Mouse (Mus musculus) embryonic facial prominence, embryonic 15.5 days (tissue): ENCODE data around the gene Nampt. TPM values are rescaled to one million over a fixed set of nuclear protein-coding genes. Genes with fewer than 3 reads are reported as not detected.

ENCODE experiments used
- ATAC-seq: fragments of 200-750 bp; cut with Nextera tagmentation; 2 replicates; pipeline ENCODE4 v1.8.0; 2017; ENCODE audit warnings: low read depth, moderate TSS enrichment; ENCODE audit not compliant: insufficient number of reproducible peaks, low FRiP score, low TSS enrichment
- H3K27ac ChIP-seq: fragments of 300-500 bp; sonication (generic); replicated peaks from 2 replicates; pipeline ENCODE4 v1.5.1; 2015; ENCODE audit warnings: mild to moderate bottlenecking, inconsistent platforms
- H3K27me3 ChIP-seq: fragments of 300-500 bp; sonication (generic); 2 replicates; pipeline ENCODE4 v1.6.1; 2015; ENCODE audit warnings: inconsistent platforms
- H3K36me3 ChIP-seq: fragments of 300-500 bp; sonication (generic); 2 replicates; pipeline ENCODE4 v1.6.1; 2015; ENCODE audit warnings: mild to moderate bottlenecking, inconsistent platforms
- H3K4me1 ChIP-seq: fragments of 300-500 bp; sonication (generic); 2 replicates; pipeline ENCODE4 v1.6.1; 2015; ENCODE audit warnings: inconsistent platforms
- H3K4me2 ChIP-seq: fragments of 300-500 bp; sonication (generic); replicated peaks from 2 replicates; pipeline ENCODE4 v1.6.1; 2015; ENCODE audit warnings: mild to moderate bottlenecking, inconsistent platforms
- H3K4me3 ChIP-seq: fragments of 300-500 bp; sonication (generic); replicated peaks from 2 replicates; pipeline ENCODE4 v1.5.1; 2015; ENCODE audit warnings: mild to moderate bottlenecking, inconsistent platforms
- H3K9ac ChIP-seq: fragments of 300-500 bp; sonication (generic); 2 replicates; pipeline ENCODE4 v1.6.1; 2015; ENCODE audit warnings: inconsistent platforms
- H3K9me3 ChIP-seq: fragments of 300-500 bp; sonication (generic); replicated peaks from 2 replicates; pipeline ENCODE4 v1.6.1; 2016; ENCODE audit warnings: inconsistent platforms
- WGBS: fragments of 180-500 bp; shearing (Covaris S2); methylation state at CpG from one replicate; pipeline ENCODE4 v1.1.7; 2015; 5-methylcytosine and 5-hydroxymethylcytosine counted together
- polyA plus RNA-seq: library from polyadenylated mRNA; unstranded; fragments of >200 nt; fragmentation: Nextera tagmentation; extraction: Ambion mirVana; gene quantifications from 2 replicates; pipeline ENCODE4 v1.2.1, GENCODE M21; 2015

Nampt gene
- polyA plus RNA-seq = 19.6 and 23.8 TPM in 2 replicates

GRCm38 (mm10) chr12:32819416-32819815 lies at the start of gene Nampt:
Gene Nampt, plus strand, starts transcription at chr12:32819545.
- H3K27me3 ChIP-seq = no peaks in the 10 kb centered on the region
- H3K9me3 ChIP-seq = no peaks in the 10 kb centered on the region
- WGBS = 4% methylated on average over 5 of the region's 5 CpGs
- peak within 1 kb of the TSS; percentile 96 for H3K27ac ChIP-seq
- peak within 1 kb of the TSS; percentile 71 for H3K4me2 ChIP-seq
- H3K36me3 ChIP-seq = no peaks in the 10 kb centered on the region
- ATAC-seq = no peak; the same call in 1 of the 2 replicates
- peak within 1 kb of the TSS; percentile 63 for H3K9ac ChIP-seq
- peak within 1 kb of the TSS; percentile 90 for H3K4me3 ChIP-seq
- no peaks in the 10 kb centered on the region for H3K4me1 ChIP-seq

- Histone ChIP-seq H3K4me2 (no peak overlapping the region), H3K9me3 (no peaks in the 10 kb centered on the region), H3K27ac (no peak overlapping the region), H3K4me3 (no peak overlapping the region), H3K36me3 (no peaks in the 10 kb centered on the region), H3K9ac (no peak overlapping the region), H3K27me3 (no peaks in the 10 kb centered on the region), H3K4me1 (no peaks in the 10 kb centered on the region; the same call in 1 of the 2 replicates)
- 84% methylated on average over 4 of the region's 4 CpGs for WGBS
- ATAC-seq = no peak
Measured at GRCm38 (mm10) chr12:32770766-32771165, 48.6 kb upstream of the Nampt start.

- no peak overlapping the region for H3K4me2 ChIP-seq
- no peak overlapping the region for H3K9ac ChIP-seq
- WGBS = 67% methylated on average over 5 of the region's 5 CpGs
- no peak for ATAC-seq
- H3K27ac ChIP-seq = no peak overlapping the region
- no peaks in the 10 kb centered on the region for H3K9me3 ChIP-seq
- no peaks in the 10 kb centered on the region for H3K36me3 ChIP-seq
- H3K4me3 ChIP-seq = no peak overlapping the region
- H3K27me3 ChIP-seq = no peaks in the 10 kb centered on the region
- no peaks in the 10 kb centered on the region for H3K4me1 ChIP-seq
Measured at GRCm38 (mm10) chr12:32774592-32774991, 44.8 kb upstream of the Nampt start.

- no peak overlapping the region for H3K4me3 ChIP-seq
- H3K27me3 ChIP-seq = no peaks in the 10 kb centered on the region
- H3K9me3 ChIP-seq = no peaks in the 10 kb centered on the region
- no peak for ATAC-seq
- WGBS = 69% methylated on average over 3 of the region's 3 CpGs
- H3K4me1 ChIP-seq = no peaks in the 10 kb centered on the region
- H3K9ac ChIP-seq = no peak overlapping the region
- H3K4me2 ChIP-seq = no peak overlapping the region
- no peaks in the 10 kb centered on the region for H3K36me3 ChIP-seq
- no peak overlapping the region for H3K27ac ChIP-seq
Measured at GRCm38 (mm10) chr12:32789092-32789491, 30.3 kb upstream of the Nampt start.

GRCm38 (mm10) chr12:32795765-32796471 lies 23.4 kb upstream of the Nampt start:
- Histone ChIP-seq H3K9me3 (no peaks in the 10 kb centered on the region), H3K27ac (no peak overlapping the region), H3K9ac (no peak overlapping the region), H3K4me1 (no peaks in the 10 kb centered on the region), H3K4me2 (no peak overlapping the region), H3K27me3 (no peaks in the 10 kb centered on the region), H3K4me3 (no peak overlapping the region), H3K36me3 (no peaks in the 10 kb centered on the region)
- WGBS = 71% methylated on average over 8 of the region's 8 CpGs
- ATAC-seq = no peak

GRCm38 (mm10) chr12:32797438-32797837 lies 21.9 kb upstream of the Nampt start:
- no peaks in the 10 kb centered on the region for H3K27me3 ChIP-seq
- no peaks in the 10 kb centered on the region for H3K9me3 ChIP-seq
- no peaks in the 10 kb centered on the region for H3K4me1 ChIP-seq
- H3K36me3 ChIP-seq = no peaks in the 10 kb centered on the region
- H3K9ac ChIP-seq = no peak overlapping the region
- H3K4me3 ChIP-seq = no peak overlapping the region
- no peak overlapping the region for H3K4me2 ChIP-seq
- 53% methylated on average over 3 of the region's 3 CpGs for WGBS
- H3K27ac ChIP-seq = no peak overlapping the region
- no peak for ATAC-seq

- 80% methylated on average over 7 of the region's 7 CpGs for WGBS
- Histone ChIP-seq H3K27me3 (no peaks in the 10 kb centered on the region), H3K9me3 (no peaks in the 10 kb centered on the region), H3K27ac (no peak overlapping the region), H3K9ac (no peak overlapping the region), H3K4me2 (no peak overlapping the region), H3K36me3 (no peaks in the 10 kb centered on the region), H3K4me1 (no peaks in the 10 kb centered on the region), H3K4me3 (no peak overlapping the region)
- no peak for ATAC-seq
Measured at GRCm38 (mm10) chr12:32801078-32801477, 18.3 kb upstream of the Nampt start.

- Histone ChIP-seq H3K4me2 (no peak overlapping the region), H3K27me3 (no peaks in the 10 kb centered on the region), H3K9ac (no peak overlapping the region), H3K4me3 (no peak overlapping the region), H3K4me1 (no peaks in the 10 kb centered on the region), H3K27ac (no peak overlapping the region), H3K36me3 (no peaks in the 10 kb centered on the region), H3K9me3 (no peaks in the 10 kb centered on the region)
- ATAC-seq = no peak
- WGBS = 75% methylated on average over 1 of the region's 1 CpGs
Measured at GRCm38 (mm10) chr12:32805559-32805958, 13.8 kb upstream of the Nampt start.

GRCm38 (mm10) chr12:32819823-32820605 lies 669 bp downstream of the Nampt start:
- under 1% methylated on average over 65 of the region's 80 CpGs for WGBS
- peak overlapping the region; percentile 90 for H3K4me3 ChIP-seq
- H3K27me3 ChIP-seq = no peaks in the 10 kb centered on the region
- H3K9ac ChIP-seq = peak overlapping the region; percentile 63
- no peaks in the 10 kb centered on the region for H3K9me3 ChIP-seq
- H3K4me1 ChIP-seq = no peaks in the 10 kb centered on the region
- H3K36me3 ChIP-seq = no peaks in the 10 kb centered on the region
- ATAC-seq = peak; percentile 98
- peak overlapping the region; percentile 96 for H3K27ac ChIP-seq
- H3K4me2 ChIP-seq = peak overlapping the region; percentile 71

- no peaks in the 10 kb centered on the region for H3K9me3 ChIP-seq
- H3K27me3 ChIP-seq = no peaks in the 10 kb centered on the region
- H3K9ac ChIP-seq = peak overlapping the region; percentile 59
- H3K4me3 ChIP-seq = peak overlapping the region; percentile 90
- 1% methylated on average over 48 of the region's 49 CpGs for WGBS
- H3K4me1 ChIP-seq = no peaks in the 10 kb centered on the region
- ATAC-seq = peak; percentile 77
- no peaks in the 10 kb centered on the region for H3K36me3 ChIP-seq
- peak overlapping the region; percentile 96 for H3K27ac ChIP-seq
- H3K4me2 ChIP-seq = peak overlapping the region; percentile 71
Measured at GRCm38 (mm10) chr12:32820688-32821503, 1.6 kb downstream of the Nampt start.

- peak overlapping the region; percentile 71 for H3K4me2 ChIP-seq
- H3K27ac ChIP-seq = peak overlapping the region; percentile 96; the same call in 1 of the 2 replicates
- H3K27me3 ChIP-seq = no peaks in the 10 kb centered on the region
- no peaks in the 10 kb centered on the region for H3K36me3 ChIP-seq
- H3K4me3 ChIP-seq = peak overlapping the region; percentile 90
- H3K9ac ChIP-seq = no peak overlapping the region
- ATAC-seq = no peak
- H3K4me1 ChIP-seq = no peaks in the 10 kb centered on the region
- H3K9me3 ChIP-seq = no peaks in the 10 kb centered on the region
- 41% methylated on average over 2 of the region's 2 CpGs for WGBS
Measured at GRCm38 (mm10) chr12:32821504-32822011, 2.2 kb downstream of the Nampt start.
